In genomic region chr13:25186436-25187325, GRCm38 (mm10) we compare ENCODE assay signal across 9 mouse cellular contexts.
DNase-seq lines count a peak whose midpoint lies in the region; ATAC-seq and TF ChIP-seq lines count a peak whose summit lies in the region.
"Had no signal": no experiment of that assay in that cellular context is flagged by ENCODE, and none has a peak within 500 bp of the region (broad histone marks: within the 10 kb centered on the region; RNA-seq: fewer than 3 reads in every experiment).

No protein-coding gene starts in this region.

- no peak for TF ChIP-seq CTCF in CH12.LX (conservative IDR thresholded peaks at IDR 0.05 in 1 of 2, IDR thresholded peaks at IDR 0.05 in 1 of 2; ENCODE audit: low read depth in 2 of 2, low read length in 2 of 2)
- TF ChIP-seq CTCF in thymus, adult 2 months (IDR thresholded peaks at IDR 0.05; ENCODE audit: borderline replicate concordance, control insufficient read depth, extremely low read depth, insufficient read depth, low read length, poor library complexity) = no peak
- no peak for TF ChIP-seq CTCF in lung, adult 2 months (IDR thresholded peaks at IDR 0.05; ENCODE audit: insufficient read depth, low read length)

- WGBS in midbrain, embryonic 12.5 days = 7% methylated on average over 7 of the region's 7 CpGs
- WGBS in thymus, adult 2 months = 60% methylated on average over 7 of the region's 7 CpGs
- WGBS in lung, adult 2 months = 42% methylated on average over 7 of the region's 7 CpGs

- TF ChIP-seq POLR2A in CH12.LX (IDR thresholded peaks at IDR 0.05; ENCODE audit: low read depth, low read length) = no peak
- no peak for TF ChIP-seq POLR2A in thymus, adult 2 months (IDR thresholded peaks at IDR 0.05; ENCODE audit: control insufficient read depth, extremely low read depth, insufficient read depth, low read length, poor library complexity)
- TF ChIP-seq POLR2A in lung, adult 2 months (IDR thresholded peaks at IDR 0.05; ENCODE audit: borderline replicate concordance, extremely low read depth, low read depth, low read length) = no peak

- ATAC-seq in midbrain, embryonic 12.5 days (ENCODE audit: low FRiP score, low read depth) = peak; percentile 60

- DNase-seq in CH12.LX (ENCODE audit: extremely low read depth) = peak; percentile 24
- DNase-seq in MN1 (ENCODE audit: low spot score) = peak; percentile 9
- DNase-seq in forelimb bud, embryonic 11.5 days (ENCODE audit: low read depth, low spot score) = peak; percentile 41
- DNase-seq in thymus, adult 2 months = no peak
- DNase-seq in cerebellum, adult 11 months = no peak
- DNase-seq in lung, adult 2 months = no peak
- DNase-seq: cerebellum, adult 8-10 months; lung, adult 18-20 months had no signal

- no peaks in the 10 kb centered on the region for H3K36me3 ChIP-seq in CH12.LX (replicated peaks in 1 of 2; ENCODE audit: control insufficient read depth in 1 of 2, insufficient read depth in 1 of 2, low read length in 1 of 2)
- H3K36me3 ChIP-seq in midbrain, embryonic 12.5 days = no peaks in the 10 kb centered on the region
- no peaks in the 10 kb centered on the region for H3K36me3 ChIP-seq in thymus, adult 2 months (ENCODE audit: control insufficient read depth, insufficient read depth, low read length)

- H3K79me2 ChIP-seq in CH12.LX (replicated peaks; ENCODE audit: control insufficient read depth, extremely low read depth, insufficient read depth, poor library complexity, severe bottlenecking) = no peaks in the 10 kb centered on the region

- H3K9ac ChIP-seq in CH12.LX (ENCODE audit: insufficient read depth, low read depth) = no peak overlapping the region
- H3K9ac ChIP-seq in midbrain, embryonic 12.5 days (replicated peaks) = no peak overlapping the region

- no peak for TF ChIP-seq EP300 in CH12.LX (IDR thresholded peaks at IDR 0.05; ENCODE audit: low read length)

- TF ChIP-seq RAD21 in CH12.LX (IDR thresholded peaks at IDR 0.05; ENCODE audit: low read depth, low read length) = no peak

- H3K9me3 ChIP-seq in CH12.LX (replicated peaks; ENCODE audit: low read length) = no peaks in the 10 kb centered on the region
- H3K9me3 ChIP-seq in midbrain, embryonic 12.5 days = no peaks in the 10 kb centered on the region

- H3K4me2 ChIP-seq in CH12.LX (ENCODE audit: insufficient read depth, low read depth, poor library complexity, severe bottlenecking) = peak overlapping the region; percentile 44
- peak overlapping the region; percentile 41 for H3K4me2 ChIP-seq in midbrain, embryonic 12.5 days (replicated peaks)

- in situ Hi-C loops in CH12.LX (cut with MboI; ENCODE audit: low pct_ligation_motif_present, low pct_unique_long_range_greater_than_20kb, low sequenced_read_pairs) = no loop called here

- dilution Hi-C loops in CH12.LX (cut with MboI; ENCODE audit: extremely low pct_ligation_motif_present, extremely low pct_unique_long_range_greater_than_20kb, low sequenced_read_pairs) = no loop called here

- H3K27me3 ChIP-seq in CH12.LX (replicated peaks) = no peaks in the 10 kb centered on the region
- H3K27me3 ChIP-seq in midbrain, embryonic 12.5 days = no peaks in the 10 kb centered on the region
- H3K27me3 ChIP-seq in thymus, adult 2 months (ENCODE audit: control insufficient read depth, insufficient read depth, low read length) = no peaks in the 10 kb centered on the region

- H3K4me3 ChIP-seq in CH12.LX (replicated peaks in 1 of 3; ENCODE audit: low read depth in 2 of 3, low read length in 2 of 3, poor library complexity in 1 of 3) = no peak overlapping the region
- H3K4me3 ChIP-seq in midbrain, embryonic 12.5 days = no peak overlapping the region
- H3K4me3 ChIP-seq in thymus, adult 2 months (ENCODE audit: control insufficient read depth, insufficient read depth, low read length) = no peak overlapping the region
- H3K4me3 ChIP-seq in lung, adult 2 months (replicated peaks; ENCODE audit: extremely low read depth, low read depth, low read length) = no peak overlapping the region

- peaks cover 3 to 11% of the 10 kb centered on the region in 2 experiments; a peak in 2 of 4 replicates for H3K4me1 ChIP-seq in CH12.LX (ENCODE audit: control insufficient read depth in 1 of 2, insufficient read depth in 2 of 2)
- peaks cover 11% of the 10 kb centered on the region for H3K4me1 ChIP-seq in midbrain, embryonic 12.5 days
- H3K4me1 ChIP-seq in thymus, adult 2 months (replicated peaks; ENCODE audit: control insufficient read depth, insufficient read depth, low read length) = no peaks in the 10 kb centered on the region
- H3K4me1 ChIP-seq in lung, adult 2 months (ENCODE audit: control insufficient read depth, insufficient read depth, low read length) = no peaks in the 10 kb centered on the region

- H3K27ac ChIP-seq in CH12.LX (ENCODE audit: insufficient read depth, low read depth) = no peak overlapping the region
- peak overlapping the region; percentile 46; the same call in 1 of the 2 replicates for H3K27ac ChIP-seq in midbrain, embryonic 12.5 days (replicated peaks)
- no peak overlapping the region for H3K27ac ChIP-seq in thymus, adult 2 months (ENCODE audit: control insufficient read depth, insufficient read depth, low read length)

TF ChIP-seq in CH12.LX, 34 proteins besides CTCF, POLR2A, EP300 and RAD21:
- TF ChIP-seq USF1 (IDR thresholded peaks at IDR 0.05; ENCODE audit: low read depth, low read length) (no peak), TBP (conservative IDR thresholded peaks at IDR 0.05; ENCODE audit: low read depth, low read length) (no peak), TCF12 (IDR thresholded peaks at IDR 0.05; ENCODE audit: low read depth, low read length) (no peak), JUN (IDR thresholded peaks at IDR 0.05; ENCODE audit: insufficient read depth, low read depth, low read length) (no peak), HCFC1 (IDR thresholded peaks at IDR 0.05; ENCODE audit: low read depth, low read length) (no peak), IRF4 (IDR thresholded peaks at IDR 0.05; ENCODE audit: low read depth, low read length) (no peak), CHD2 (IDR thresholded peaks at IDR 0.05; ENCODE audit: low read length) (no peak), BHLHE40 (IDR thresholded peaks at IDR 0.05; ENCODE audit: low read depth, low read length) (no peak), UBTF (IDR thresholded peaks at IDR 0.05; ENCODE audit: low read depth, low read length) (no peak), MAX (IDR thresholded peaks at IDR 0.05; ENCODE audit: low read length) (no peak), GABPA (IDR thresholded peaks at IDR 0.05; ENCODE audit: insufficient replicate concordance, low read depth, low read length) (no peak), NRF1 (IDR thresholded peaks at IDR 0.05; ENCODE audit: low read depth, low read length) (no peak), POLR2AphosphoS2 (IDR thresholded peaks at IDR 0.05; ENCODE audit: low read depth, low read length) (no peak), PAX5 (IDR thresholded peaks at IDR 0.05; ENCODE audit: low read length) (no peak), ETS1 (conservative IDR thresholded peaks at IDR 0.05; ENCODE audit: low read depth, low read length) (no peak), MEF2A (IDR thresholded peaks at IDR 0.05; ENCODE audit: borderline replicate concordance, low read depth, low read length) (no peak)

Comparison
In these comparisons a context has a peak if more than half of its experiments do, and no peak if none do; other contexts are left out.
1. DNase-seq: peak in CH12.LX (single experiment), MN1 (single experiment) and forelimb bud, embryonic 11.5 days (single experiment); none in thymus, adult 2 months (single experiment), cerebellum, adult 11 months (single experiment) and lung, adult 2 months (single experiment).